Mouse (Mus musculus) thymus, postnatal 10 days (tissue): ENCODE measurements around the gene Aif1.

Experiments used
- DNase-seq, 2 experiments: peaks; one replicate each; pipeline ENCODE4 v3.0.0; 2021; ENCODE audit warnings: low spot score in 2 of 2

Aif1 gene

DNA sequence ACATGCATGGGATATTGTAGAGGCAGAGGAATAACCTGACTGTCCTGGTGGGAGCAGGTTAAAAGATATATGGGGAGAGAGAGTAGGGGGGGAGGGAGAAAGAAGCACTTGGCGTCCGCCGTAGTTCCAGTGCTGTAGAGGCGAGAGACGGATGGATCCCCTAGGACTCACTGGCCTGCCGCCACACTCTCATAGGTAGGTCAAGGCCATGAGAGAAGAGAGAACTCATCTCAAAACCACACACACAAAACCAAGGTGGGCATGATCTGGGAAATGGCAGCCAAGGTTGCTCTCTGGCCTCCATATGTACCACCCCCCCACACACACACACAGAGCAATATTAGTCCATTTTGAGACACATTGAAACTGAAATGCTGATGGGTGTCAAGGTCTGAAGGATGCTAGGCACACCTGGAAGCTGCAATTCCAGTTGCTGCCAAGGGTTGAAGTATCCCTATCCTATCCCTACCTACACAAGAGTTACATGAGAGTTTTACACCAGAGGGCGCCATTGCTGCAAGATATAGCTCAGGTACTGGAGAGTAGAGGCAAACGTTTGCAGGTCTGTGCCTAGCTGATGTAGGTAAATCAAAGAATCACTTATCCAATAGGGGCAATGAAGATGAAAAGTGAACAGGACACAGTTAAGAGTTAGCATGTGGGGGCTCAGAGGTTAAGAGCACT lies 9.4 kb downstream of the Aif1 start:
- DNase-seq: peak; percentile 65 to 79

DNA sequence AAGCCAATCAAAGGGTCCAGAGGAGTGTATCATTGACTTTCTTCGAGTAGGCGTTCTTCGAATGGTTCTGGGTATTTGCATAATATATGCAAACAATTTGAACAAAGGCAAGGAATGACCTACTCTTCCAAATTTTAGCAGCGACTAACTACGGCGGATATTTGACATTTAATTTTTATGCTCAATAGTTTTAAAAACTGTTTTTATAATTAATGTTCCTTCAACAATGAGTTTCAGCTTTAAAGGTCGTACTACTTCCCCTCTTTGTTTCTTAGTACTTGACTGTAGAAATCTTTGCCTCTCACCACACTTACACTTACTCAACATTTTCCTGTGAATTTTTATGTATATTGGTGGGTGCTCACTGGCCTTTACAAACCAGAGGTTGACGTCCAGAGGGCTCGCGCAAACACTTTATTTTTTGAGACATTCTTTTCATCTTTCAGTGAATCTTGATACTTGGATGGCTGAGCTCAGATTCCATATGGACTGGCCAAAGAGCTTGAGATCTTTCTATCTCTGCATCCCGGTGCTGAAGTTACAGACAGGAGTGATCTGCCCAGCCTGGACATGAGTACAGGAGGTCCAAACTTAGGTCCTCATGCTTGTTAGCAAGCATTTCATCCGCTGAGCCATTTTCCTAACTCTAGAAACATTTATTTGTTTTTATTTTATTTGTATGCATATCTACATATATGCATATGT lies 10.3 kb downstream of the Aif1 start:
- no peak for DNase-seq

DNA sequence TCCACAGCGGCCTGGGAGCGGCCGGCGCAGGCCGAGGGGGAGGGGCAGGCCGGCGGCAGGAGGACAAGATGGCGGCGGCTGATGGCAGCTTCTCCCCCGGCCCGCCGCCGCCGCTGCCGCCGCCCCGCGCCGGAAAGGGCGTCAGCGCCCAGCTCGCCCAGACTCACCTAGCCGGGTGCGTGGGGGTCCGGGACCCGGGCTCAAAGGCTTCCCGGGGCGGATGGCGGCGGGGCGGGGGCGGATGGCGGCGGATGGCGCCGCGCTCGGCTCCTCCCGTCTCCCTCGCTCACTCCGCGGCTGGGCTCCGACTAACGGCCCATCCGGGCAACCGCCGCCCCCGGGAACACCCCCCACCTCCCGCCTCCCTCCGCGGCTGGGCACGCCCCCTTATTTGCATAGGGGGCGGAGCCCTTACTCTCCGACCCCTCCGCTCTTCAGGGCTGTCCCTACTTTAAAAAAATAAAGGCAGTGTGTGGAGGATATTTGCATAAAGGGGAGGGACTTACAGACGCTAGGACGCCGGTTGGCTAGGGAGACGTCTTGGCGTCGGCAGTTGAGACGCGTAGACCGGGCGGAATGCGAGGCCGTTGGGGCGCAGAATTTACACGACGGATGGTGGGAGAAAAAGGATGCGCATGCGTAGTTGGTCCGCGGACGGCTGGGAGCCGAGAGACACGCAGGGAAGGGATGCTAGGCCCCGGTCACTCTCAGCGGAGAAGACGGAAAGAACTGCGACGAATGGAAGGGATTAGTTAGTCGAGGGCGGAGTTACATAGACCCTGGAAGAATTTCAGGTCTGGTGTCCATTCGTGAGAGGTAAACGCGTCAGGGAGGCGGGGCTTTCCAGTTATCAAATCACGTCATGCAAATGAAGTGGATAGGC lies 11.1 kb downstream of the Aif1 start, which contains the start of gene Prrc2a:
Gene Prrc2a (minus strand): TSS at position 330 of the 883 bp plus-strand sequence.
- DNase-seq: peak; percentile 96 to 97

DNA sequence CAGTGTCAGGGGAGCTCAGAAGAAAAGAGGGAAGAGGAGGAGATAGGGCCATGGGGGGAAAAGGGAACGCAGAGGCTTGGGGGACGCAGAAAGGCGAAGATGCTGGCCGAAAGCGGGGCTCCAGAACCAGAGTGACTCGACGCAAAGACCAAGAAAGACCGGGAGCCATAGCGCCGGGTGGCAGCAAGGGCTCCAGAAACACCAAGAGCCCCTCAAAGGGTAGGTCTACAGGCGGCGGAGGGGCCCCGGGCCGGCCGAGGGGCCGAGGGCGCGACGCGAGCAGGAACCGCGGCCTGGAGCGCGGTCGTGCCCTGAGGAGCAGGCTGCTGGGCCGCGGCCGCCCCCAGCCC lies 11.7 kb downstream of the Aif1 start:
- DNase-seq: no peak

DNA sequence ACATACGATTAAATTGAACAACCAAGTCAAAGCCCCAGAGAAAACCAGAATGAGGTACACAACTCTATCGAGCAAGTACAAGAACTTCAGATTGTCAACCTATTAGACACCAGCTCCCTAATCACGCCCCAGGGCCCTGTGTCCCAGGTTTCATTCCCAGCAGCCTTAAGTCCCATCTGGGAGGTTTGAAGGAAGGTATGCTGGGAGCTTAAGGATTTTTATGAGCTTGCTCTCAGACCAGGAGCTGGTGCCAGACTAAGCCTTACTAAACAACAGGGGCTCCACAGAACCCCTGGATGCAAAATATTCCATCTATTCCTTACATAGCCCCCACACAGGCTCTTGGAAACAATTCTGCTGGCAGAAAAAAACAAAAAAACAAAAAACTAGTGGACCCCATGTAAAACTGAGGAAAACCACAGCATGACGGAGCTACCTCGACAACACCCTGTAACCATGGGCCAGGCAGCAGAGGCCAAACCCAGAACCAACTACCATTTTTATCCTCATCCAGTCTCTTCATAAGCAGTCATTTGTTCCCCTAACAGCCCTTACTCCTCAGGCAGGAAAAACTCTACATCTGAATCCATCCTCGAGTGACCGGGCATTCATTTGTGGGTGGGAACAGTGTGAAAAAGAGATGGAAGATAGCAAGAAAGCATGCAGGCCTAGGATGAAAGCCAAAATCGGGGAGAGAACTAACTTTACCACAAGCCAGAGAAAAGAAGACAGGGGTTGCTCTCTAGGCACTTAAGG lies 12.4 kb downstream of the Aif1 start:
- no peak for DNase-seq

GRCm38 (mm10) chr17:35162730-35163129 lies 13.1 kb downstream of the Aif1 start:
- no peak for DNase-seq

DNA sequence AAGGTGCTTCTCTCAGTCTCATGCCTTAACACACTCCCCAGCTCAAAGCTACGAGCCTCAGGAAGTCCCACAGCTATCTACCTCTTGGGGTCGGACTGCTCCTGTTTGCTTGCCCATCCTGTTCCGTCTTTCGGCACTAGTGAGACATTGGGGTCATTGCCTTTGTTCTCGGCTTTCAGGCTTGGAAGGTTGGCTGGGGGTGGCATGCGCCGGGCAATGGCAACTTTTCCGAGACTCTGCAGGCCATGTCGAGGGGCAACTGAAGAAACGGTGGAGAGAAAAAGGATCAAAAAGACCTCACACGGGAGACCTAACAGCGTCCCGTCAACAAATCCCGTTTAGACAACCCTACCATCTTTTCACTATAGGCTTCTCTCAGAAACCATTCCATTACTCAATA lies 13.7 kb downstream of the Aif1 start:
- no peak for DNase-seq

DNA sequence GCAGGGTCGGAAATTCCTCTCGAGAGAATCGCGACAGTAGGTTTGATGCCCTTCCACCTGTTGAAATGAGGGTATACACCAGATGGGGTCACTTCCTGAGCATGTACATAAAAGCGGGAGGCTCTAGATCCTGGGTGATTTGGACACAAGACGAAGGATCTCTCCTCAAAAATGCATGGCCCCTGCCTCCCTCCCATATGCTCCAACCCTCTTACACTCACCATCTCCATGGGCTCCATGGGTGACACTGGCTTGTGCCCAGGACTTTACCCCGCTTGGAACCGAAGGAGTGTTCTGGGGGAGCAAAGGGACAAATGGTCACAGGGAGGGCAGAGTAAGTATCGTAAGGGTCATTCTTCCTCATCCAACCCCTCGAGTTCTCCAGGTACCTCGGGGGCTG lies 14.4 kb downstream of the Aif1 start:
- no peak for DNase-seq

DNA sequence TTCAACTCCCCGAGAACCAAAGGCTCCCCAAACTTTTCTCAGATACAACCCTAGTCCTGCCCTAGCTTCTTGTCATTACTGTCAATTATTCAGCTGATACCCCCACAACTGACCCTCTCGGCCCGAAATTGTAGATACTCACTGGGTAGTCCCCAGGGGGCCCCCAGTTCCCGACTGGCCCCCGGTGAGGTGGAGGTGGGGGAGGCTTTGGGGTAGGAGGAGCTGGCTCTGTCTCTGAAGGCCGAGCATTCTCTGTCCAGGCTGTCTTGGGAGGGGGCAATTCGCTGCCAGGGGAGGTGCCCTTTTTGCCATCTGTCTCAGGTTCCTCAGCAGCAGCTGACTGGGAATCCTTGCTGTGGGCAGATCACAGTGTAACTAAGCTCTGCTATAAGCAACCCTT lies 16.2 kb downstream of the Aif1 start:
- DNase-seq: no peak

DNA sequence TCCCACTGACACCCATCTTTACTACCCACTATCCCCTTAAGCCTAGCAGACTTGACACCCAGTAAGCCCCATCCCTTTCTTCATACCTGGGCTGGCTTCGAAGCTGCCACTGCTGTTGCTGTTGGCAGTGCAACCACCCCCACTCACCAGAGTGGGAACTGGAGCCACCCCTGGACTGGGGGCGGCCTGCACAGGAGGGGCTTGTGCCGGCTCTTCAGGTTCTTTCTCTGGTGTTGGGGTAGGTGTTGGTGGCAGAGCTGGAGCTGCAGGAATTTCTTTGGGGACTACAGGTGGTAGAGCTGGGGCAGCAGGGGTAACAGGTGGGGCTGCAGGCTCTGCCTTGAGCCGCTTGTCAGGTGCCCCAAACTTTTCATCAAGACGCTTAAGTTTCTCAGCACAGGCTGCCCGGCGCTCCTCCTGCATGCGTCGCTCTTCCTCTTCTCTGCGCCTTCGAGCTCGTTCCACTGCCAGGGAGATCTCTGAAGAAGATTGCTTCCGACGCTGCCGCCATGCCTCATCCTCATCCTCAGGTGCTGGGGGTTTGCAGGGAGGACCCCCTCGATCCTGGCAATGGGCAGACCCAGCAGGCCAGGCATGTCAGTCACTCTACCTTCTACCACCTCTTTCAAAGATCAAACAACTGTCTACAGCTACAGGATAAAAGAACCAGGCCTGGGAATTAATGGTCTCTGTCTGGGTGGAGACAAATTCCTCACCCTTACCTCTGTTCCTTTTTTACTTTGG lies 16.8 kb downstream of the Aif1 start:
- no peak for DNase-seq

- no peak for DNase-seq
These were observed 18.1 kb downstream of the Aif1 start for GRCm38 (mm10) chr17:35157661-35158175.

DNA sequence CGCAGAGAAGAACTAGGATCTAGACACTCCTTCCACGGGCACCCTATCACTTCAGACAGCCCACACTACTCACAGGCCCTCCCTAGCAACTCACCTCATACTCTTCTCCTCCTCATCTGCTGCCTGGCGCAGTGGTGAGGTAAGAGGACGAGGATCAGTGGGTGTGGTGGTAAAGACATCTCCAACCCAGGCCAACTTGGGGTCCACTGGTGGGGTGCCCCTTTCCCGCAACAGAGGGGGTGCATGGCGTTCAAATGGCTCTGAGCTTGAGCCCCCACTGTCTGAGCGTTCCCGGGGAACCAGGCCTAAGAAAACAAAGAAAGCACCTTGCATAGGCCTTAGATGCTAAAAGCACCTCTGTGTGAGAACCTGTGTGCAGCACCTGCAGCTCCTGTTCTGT lies 18.6 kb downstream of the Aif1 start:
- no peak for DNase-seq

DNA sequence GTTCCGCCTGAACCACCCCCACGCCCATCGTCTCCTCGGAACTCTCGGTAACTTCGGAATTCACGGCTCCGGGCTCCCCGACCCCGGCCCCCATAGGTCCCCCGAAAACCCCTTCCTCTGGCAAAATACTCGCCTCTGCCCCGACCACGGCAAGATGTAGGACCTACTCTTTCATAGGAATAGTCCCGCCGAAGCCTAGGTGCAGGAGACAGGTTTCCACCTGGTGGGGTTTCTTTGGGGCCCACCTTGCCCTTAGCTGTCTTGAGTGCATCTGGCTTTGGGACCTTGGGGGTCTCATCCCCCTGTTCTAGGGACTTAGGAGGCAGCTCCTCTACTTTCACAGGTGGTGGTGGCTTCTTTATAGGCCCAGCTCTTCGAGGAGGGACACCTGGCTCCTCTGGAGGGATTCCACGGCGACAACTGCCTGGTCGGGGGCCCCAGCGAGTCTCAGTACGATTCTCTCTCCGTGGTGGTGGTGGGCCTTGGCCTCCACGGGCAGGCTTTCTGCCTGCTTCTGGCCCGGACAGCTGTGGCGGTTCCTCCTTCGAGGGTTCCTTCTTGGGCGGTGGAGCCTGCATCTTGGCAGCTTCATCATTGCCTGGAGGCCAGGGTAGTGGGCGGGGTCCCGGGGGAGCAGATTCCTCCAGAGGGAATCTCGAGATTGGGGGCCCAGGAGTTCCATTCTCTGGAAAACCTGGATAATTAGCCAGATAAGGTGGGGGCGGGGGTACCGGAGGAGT lies 19.2 kb downstream of the Aif1 start:
- DNase-seq: no peak

GRCm38 (mm10) chr17:35155451-35155850 lies 20.4 kb downstream of the Aif1 start:
- DNase-seq: no peak

GRCm38 (mm10) chr17:35154616-35155015 lies 21.3 kb downstream of the Aif1 start:
- no peak for DNase-seq

DNA sequence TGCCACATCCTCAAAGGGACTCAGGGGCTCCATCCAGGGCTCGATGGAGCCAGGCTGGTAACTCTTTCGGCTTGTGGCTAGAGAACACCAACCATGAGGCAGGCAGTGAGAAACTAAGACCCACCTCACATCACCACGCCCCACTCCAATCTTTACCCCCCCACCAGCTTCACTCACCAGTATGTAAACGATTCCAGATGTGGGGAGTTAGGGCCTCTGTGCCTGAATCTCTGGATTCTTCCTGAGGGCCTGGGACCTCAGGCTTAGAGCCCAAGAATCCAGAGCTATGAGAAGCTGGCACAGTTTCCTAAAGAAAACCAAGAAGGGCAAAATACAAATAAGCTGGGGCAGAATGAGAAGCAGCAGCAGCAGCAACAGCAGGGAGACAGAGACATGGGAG lies 21.9 kb downstream of the Aif1 start:
- DNase-seq: no peak

DNA sequence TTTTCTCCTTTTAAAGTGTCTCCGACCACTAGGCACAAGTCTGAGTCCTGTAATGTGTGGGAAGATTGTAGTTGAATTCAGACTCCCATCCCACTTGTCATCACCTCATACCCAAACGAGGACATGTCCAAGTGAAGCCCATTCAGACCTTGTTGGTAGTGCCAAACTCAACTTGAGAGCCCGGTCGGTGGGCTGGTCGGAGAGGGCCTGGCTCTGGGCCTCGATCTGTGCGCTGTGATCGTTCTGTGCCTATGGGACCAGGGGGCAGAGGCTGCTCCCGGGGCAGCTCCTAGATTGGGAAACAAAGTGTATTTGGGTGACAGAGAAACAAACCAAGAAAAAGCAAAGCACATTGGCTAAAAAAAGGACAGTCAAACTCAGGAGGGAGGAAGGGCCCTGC lies 22.8 kb downstream of the Aif1 start:
- no peak for DNase-seq

GRCm38 (mm10) chr17:35152121-35152520 lies 23.7 kb downstream of the Aif1 start:
- DNase-seq: no peak

DNA sequence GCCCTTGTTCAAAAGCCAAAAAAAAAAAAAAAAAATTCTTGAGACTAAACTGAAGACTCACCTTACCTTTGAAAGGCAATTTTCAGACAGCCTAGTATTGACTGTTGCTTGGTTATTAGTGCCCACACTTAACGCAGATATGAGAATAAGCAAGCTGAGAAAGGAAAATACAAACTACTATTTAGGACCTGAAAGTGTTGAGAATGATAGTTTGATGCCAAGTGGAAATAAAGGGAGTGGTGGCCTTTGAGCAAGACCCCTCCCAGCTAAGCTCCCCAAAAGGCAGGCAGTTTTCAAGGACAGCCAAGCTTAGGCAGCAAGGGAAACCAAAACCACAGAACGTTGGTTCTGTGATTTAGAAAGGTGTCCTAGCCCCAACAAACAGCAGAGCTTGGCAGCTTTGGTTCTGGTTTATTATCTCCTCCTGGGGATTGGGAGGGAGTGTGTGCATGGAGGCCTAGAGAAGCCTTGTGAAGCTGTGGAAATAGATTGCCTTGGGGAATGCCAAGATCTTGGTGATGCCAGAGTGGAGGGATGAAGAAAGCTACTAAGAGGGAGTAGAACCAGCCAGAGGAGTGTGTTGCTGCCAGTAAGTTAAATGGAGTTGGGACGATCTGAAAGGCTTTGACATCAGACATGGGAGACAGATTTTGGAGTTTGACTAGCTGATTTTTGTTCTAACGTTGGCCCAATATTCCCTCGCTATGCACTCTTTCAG lies 27.8 kb downstream of the Aif1 start:
- DNase-seq: no peak

DNA sequence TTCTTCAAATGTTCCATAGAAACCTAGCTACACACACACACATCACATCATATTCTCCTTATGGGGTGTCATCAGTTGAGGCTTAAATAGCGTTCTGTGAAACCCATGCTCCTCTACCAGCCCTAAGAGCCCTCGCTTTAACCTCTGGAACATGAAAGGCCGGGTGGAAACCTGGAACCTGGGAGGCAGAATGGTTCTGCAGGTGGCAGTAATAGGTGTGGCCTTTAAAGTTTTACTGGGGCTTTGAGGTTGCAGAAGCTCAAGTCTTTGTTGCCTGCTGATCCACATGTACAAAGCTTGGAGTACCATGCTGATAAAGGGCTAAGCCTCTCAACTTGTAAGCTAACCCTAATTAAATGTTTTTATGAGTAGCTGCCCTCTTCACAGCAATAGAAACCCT lies 28.5 kb downstream of the Aif1 start:
- no peak for DNase-seq
